Mouse (Mus musculus) lung, postnatal 0 days (tissue): ENCODE measurements at regions not wholly inside any gene's neighbourhood (a gene's known extent, or its start where the extent isn't known, plus 50 kb on each side); places are given as distances from the start of the nearest gene placed in this dataset.
A peak's percentile ranks its signal among the peaks of the same experiment; 100 is the strongest.

Source experiments
- ATAC-seq: fragments of 200-750 bp; cut with Nextera tagmentation; 2 replicates; pipeline ENCODE4 v1.8.0; 2017; ENCODE audit warnings: moderate library complexity
- DNase-seq: peaks from one replicate; pipeline ENCODE4 v3.0.0-alpha.2; 2016; ENCODE audit warnings: low spot score
- H3K27ac ChIP-seq: fragments of 300-500 bp; sonication (generic); 2 replicates; pipeline ENCODE4 v1.5.1; 2014; ENCODE audit warnings: antibody characterized with exemption, mild to moderate bottlenecking, low read length, mixed read lengths
- H3K27me3 ChIP-seq: fragments of 300-500 bp; sonication (generic); replicated peaks from 2 replicates; pipeline ENCODE4 v1.6.1; 2014; ENCODE audit warnings: low read length, mixed read lengths; ENCODE audit not compliant: insufficient read depth
- H3K36me3 ChIP-seq: fragments of 300-500 bp; sonication (generic); 2 replicates; pipeline ENCODE4 v1.6.1; 2014; ENCODE audit warnings: low read length, mixed read lengths; ENCODE audit not compliant: insufficient read depth
- H3K4me1 ChIP-seq: fragments of 300-500 bp; sonication (generic); 2 replicates; pipeline ENCODE4 v1.6.1; 2014; ENCODE audit warnings: antibody characterized with exemption, low read depth, low read length, mixed read lengths; ENCODE audit not compliant: insufficient read depth
- H3K4me2 ChIP-seq: fragments of 300-500 bp; sonication (generic); replicated peaks from 2 replicates; pipeline ENCODE4 v1.6.1; 2014; ENCODE audit warnings: low read depth, mild to moderate bottlenecking, low read length, moderate library complexity, mixed read lengths
- H3K4me3 ChIP-seq: fragments of 300-500 bp; sonication (generic); 2 replicates; pipeline ENCODE4 v1.5.1; 2014; ENCODE audit warnings: low read depth, low read length
- H3K9ac ChIP-seq: fragments of 300-500 bp; sonication (generic); replicated peaks from 2 replicates; pipeline ENCODE4 v1.6.1; 2014; ENCODE audit warnings: low read depth, mild to moderate bottlenecking
- H3K9me3 ChIP-seq: fragments of 300-500 bp; sonication (generic); 2 replicates; pipeline ENCODE4 v1.6.1; 2016; ENCODE audit warnings: low read length, mixed read lengths
- CTCF ChIP-seq: IDR thresholded peaks from 2 replicates; pipeline ENCODE4 v1.5.1; 2016; ENCODE audit warnings: antibody characterized with exemption, mild to moderate bottlenecking
- EP300 ChIP-seq: IDR thresholded peaks from 2 replicates; pipeline ENCODE4 v1.6.1; 2016; ENCODE audit warnings: antibody characterized with exemption, mild to moderate bottlenecking, control low read depth
- WGBS: fragments of 180-500 bp; shearing (Covaris S2); extraction: QIAGEN DNeasy Blood & Tissue Kit; methylation state at CpG from one replicate; pipeline ENCODE4 v1.1.7; 2014; 5-methylcytosine and 5-hydroxymethylcytosine counted together

DNA sequence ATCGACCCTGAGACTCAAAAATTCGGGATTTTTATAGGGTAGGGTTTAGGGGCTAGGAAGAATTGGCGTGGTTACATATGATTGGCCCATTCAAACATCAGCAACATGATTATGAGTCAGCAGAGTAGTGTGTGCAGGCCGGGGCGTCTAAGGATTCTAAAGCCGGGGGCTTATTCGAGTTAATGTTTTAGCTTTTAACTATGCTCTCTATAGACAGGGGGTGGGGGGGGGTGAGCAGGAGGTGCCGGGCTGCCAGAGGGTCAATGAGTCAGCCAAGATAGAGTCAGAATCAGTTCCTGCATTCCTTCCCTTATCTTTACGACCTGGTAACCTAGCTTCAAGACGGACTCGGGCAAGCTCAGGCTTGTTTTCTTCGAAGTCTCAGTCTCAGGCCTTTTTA lies 333.2 kb upstream of the Smc2 start:
- no peaks in the 10 kb centered on the region for H3K9me3 ChIP-seq
- no peak for DNase-seq
- no peak overlapping the region for H3K9ac ChIP-seq
- ATAC-seq, result no peak
- H3K4me1 ChIP-seq, result no peaks in the 10 kb centered on the region
- H3K4me3 ChIP-seq, result no peak overlapping the region
- no peak overlapping the region for H3K27ac ChIP-seq
- no peaks in the 10 kb centered on the region for H3K27me3 ChIP-seq
- TF ChIP-seq EP300 (no peak), CTCF (no peak)
- 50% methylated on average over 12 of the region's 12 CpGs for WGBS
- no peaks in the 10 kb centered on the region for H3K36me3 ChIP-seq
- H3K4me2 ChIP-seq, result no peak overlapping the region

DNA sequence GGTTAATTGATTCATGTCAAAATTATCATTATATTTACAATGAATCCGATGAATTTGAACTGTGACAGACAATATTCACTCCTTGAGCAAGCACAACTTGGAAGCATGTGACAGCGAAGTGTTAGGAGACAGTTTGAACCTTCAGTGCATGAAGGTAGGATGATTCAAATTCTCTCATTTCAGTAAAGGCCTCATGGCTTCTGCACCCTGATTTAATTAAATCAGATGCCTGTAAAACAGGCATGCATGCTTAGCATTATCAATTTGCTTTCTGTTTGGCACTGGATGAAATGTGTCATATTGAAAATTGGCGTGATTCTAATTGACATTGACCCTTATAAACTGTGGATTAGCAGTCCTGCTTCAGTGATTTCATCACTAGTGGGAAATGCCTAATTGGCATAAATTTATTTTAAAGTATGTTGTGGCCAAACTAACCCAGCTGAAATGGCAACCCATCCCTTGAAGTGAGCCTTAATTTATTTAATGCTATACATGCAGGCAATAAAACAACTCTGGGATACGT lies 321.2 kb upstream of the Smc2 start:
- 76% methylated on average over 4 of the region's 4 CpGs for WGBS
- no peak for TF ChIP-seq EP300
- no peak for TF ChIP-seq CTCF
- no peak for ATAC-seq
- Histone ChIP-seq H3K27ac (no peak overlapping the region), H3K4me1 (no peaks in the 10 kb centered on the region), H3K36me3 (no peaks in the 10 kb centered on the region), H3K4me2 (no peak overlapping the region), H3K4me3 (no peak overlapping the region), H3K27me3 (no peaks in the 10 kb centered on the region), H3K9me3 (no peaks in the 10 kb centered on the region), H3K9ac (no peak overlapping the region)
- DNase-seq, result no peak

DNA sequence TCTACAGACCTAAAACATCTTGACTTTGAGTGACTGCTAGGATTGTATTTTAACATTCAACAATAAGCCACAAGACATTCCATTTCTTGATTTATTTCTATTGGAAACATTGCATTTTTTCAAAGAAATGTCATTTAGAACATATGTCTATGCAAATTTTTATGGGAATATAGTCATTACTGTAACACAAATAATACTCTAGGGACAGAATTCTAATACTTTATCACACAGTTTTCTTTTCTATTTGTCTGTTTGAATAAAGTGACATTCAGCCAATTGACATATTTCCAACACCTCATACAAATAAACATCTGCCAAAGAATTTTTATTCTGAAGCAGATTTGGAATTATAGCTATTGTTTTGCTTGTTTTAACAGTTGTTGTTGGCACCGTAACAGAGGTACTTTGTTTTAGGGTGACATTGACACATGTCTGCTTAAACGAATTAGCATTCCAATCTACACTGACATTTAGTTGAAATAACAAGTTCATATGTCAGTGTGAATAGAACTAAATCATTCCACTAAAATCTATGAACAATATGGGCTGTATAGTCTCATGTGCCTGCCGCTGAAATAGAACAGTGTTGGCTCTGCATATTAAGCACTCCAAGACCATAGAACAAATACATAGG lies 320.5 kb upstream of the Smc2 start:
- ATAC-seq, result no peak
- no peak overlapping the region for H3K9ac ChIP-seq

DNA sequence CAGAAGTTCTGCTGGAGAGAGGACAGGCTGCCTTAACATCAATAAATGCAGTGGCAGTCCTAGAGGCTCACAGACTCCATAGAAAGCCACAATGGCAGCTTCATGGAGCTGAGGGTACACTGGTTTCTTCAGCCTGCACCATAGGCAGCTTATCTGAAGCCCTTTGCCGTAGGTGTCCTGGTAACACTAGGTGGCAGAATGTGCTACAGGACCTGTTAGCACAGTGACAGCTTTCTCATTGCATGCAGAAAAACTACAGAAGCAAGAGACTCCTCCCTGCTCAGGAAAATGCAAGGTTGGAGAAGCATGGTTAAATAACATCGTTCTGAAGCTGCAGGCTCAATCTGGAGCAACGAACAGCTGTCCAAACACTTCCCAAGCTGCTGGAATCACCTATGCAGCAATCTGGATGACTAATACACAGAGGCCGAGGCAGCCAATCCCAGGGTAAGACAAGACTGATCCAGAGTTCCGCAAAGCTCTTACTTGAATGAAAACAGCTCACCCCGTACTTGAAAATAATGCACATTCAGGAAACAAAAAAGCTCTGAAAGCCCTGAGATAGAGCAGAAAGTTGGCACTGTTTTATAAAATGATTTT lies 286.4 kb upstream of the Smc2 start:
- no peak for DNase-seq
- Histone ChIP-seq H3K9me3 (no peaks in the 10 kb centered on the region), H3K4me2 (no peak overlapping the region), H3K4me1 (no peaks in the 10 kb centered on the region), H3K27me3 (no peaks in the 10 kb centered on the region), H3K4me3 (no peak overlapping the region), H3K9ac (no peak overlapping the region), H3K36me3 (no peaks in the 10 kb centered on the region), H3K27ac (no peak overlapping the region)
- ATAC-seq, result no peak
- 63% methylated on average over 6 of the region's 6 CpGs for WGBS
- TF ChIP-seq CTCF, result peak; percentile 10; the same call in 1 of the 2 replicates
- TF ChIP-seq EP300, result no peak

More for the DNA sequence above, 320.5 kb upstream of the Smc2 start:
- Histone ChIP-seq H3K27me3 (no peaks in the 10 kb centered on the region), H3K4me1 (no peaks in the 10 kb centered on the region), H3K4me3 (no peak overlapping the region), H3K36me3 (no peaks in the 10 kb centered on the region), H3K9me3 (no peaks in the 10 kb centered on the region), H3K4me2 (no peak overlapping the region), H3K27ac (no peak overlapping the region)
- no peak for TF ChIP-seq EP300
- TF ChIP-seq CTCF, result no peak
- no peak for DNase-seq
- 50% methylated on average over 3 of the region's 3 CpGs for WGBS

DNA sequence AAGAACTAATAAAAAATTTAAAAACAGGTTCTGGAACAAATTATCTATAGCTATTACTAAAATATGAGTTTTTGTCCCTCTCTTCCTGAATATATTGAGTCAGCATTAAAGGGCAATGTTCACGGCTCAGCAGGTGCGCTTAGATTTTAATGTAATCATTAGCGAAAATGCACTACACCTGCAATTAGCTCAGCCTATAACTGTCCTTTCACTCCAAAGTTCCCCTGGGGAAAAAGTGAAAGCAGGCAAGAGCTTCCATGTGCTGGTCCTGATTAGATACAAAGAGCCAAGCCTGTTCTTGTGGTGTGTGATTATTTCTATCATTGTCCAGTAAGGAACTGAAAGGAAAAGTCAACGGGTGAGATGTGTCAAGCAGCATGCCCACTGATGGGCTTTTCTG lies 262.8 kb upstream of the Smc2 start:
- ATAC-seq, result no peak
- TF ChIP-seq CTCF (no peak), EP300 (no peak)
- Histone ChIP-seq H3K36me3 (no peaks in the 10 kb centered on the region), H3K4me2 (no peak overlapping the region), H3K9ac (no peak overlapping the region), H3K27me3 (no peaks in the 10 kb centered on the region), H3K4me3 (no peak overlapping the region), H3K27ac (no peak overlapping the region), H3K4me1 (no peaks in the 10 kb centered on the region), H3K9me3 (no peaks in the 10 kb centered on the region)
- WGBS, result 89% methylated on average over 4 of the region's 4 CpGs
- no peak for DNase-seq

DNA sequence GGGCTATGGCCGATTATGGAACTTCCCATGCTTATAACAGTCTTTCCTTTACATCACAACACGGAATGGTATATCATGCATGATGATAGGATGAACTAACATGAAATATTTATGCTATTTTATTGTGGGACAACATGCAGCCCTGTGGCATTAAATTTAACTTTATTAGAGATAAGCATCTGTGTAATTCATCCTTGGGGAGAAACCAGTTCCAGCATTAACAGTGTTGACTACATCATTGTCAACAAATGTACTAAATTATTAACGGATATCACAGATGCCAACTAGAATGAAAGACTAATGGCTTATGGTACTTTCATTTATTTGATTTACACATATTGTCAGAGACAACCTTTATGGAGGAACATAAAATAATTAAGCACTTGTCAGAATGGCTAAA lies 241.3 kb upstream of the Smc2 start:
- no peak for ATAC-seq
- H3K4me3 ChIP-seq, result no peak overlapping the region
- no peak overlapping the region for H3K9ac ChIP-seq
- H3K9me3 ChIP-seq, result no peaks in the 10 kb centered on the region
- H3K36me3 ChIP-seq, result no peaks in the 10 kb centered on the region
- no peak overlapping the region for H3K4me2 ChIP-seq
- 73% methylated on average over 3 of the region's 3 CpGs for WGBS
- TF ChIP-seq CTCF (no peak), EP300 (no peak)
- H3K27ac ChIP-seq, result no peak overlapping the region
- no peaks in the 10 kb centered on the region for H3K4me1 ChIP-seq
- no peak for DNase-seq
- no peaks in the 10 kb centered on the region for H3K27me3 ChIP-seq
